Mouse (Mus musculus) hindbrain, embryonic 10.5 days (tissue): ENCODE data around the gene Cog7. TPM values are rescaled to one million over a fixed set of nuclear protein-coding genes. Genes with fewer than 3 reads are reported as not detected.

ENCODE experiments used
- DNase-seq: peaks from one replicate; pipeline ENCODE4 v3.0.0-alpha.2; 2017; ENCODE audit warnings: low spot score
- H3K27ac ChIP-seq: fragments of 300-500 bp; sonication (generic); 2 replicates; pipeline ENCODE4 v1.5.1; 2016; ENCODE audit warnings: mild to moderate bottlenecking, moderate library complexity
- H3K27me3 ChIP-seq: fragments of 300-500 bp; sonication (generic); 2 replicates; pipeline ENCODE4 v1.6.1; 2016; ENCODE audit warnings: mild to moderate bottlenecking; ENCODE audit not compliant: poor library complexity, insufficient read depth, severe bottlenecking
- H3K36me3 ChIP-seq: fragments of 300-500 bp; sonication (generic); 2 replicates; pipeline ENCODE4 v1.6.1; 2016; ENCODE audit warnings: mild to moderate bottlenecking, moderate library complexity
- H3K4me1 ChIP-seq: fragments of 300-500 bp; sonication (generic); replicated peaks from 2 replicates; pipeline ENCODE4 v1.6.1; 2016; ENCODE audit warnings: mild to moderate bottlenecking
- H3K4me3 ChIP-seq: fragments of 300-500 bp; sonication (generic); 2 replicates; pipeline ENCODE4 v1.5.1; 2016; ENCODE audit warnings: mild to moderate bottlenecking, moderate library complexity
- H3K9me3 ChIP-seq: fragments of 300-500 bp; sonication (generic); 2 replicates; pipeline ENCODE4 v1.6.1; 2016; ENCODE audit warnings: mild to moderate bottlenecking, moderate library complexity
- WGBS: fragments of 180-500 bp; shearing (Covaris S2); methylation state at CpG from one replicate; pipeline ENCODE4 v1.1.7; 2016; 5-methylcytosine and 5-hydroxymethylcytosine counted together
- polyA plus RNA-seq: library from polyadenylated mRNA; unstranded; fragments of >200 nt; fragmentation: Nextera tagmentation; extraction: Ambion mirVana; gene quantifications from 2 replicates; pipeline ENCODE4 v1.2.1, GENCODE M21; 2016

Gene Cog7
- 21.0 and 23.2 TPM in 2 replicates for polyA plus RNA-seq

GRCm38 (mm10) chr7:121981307-121981871 lies at the start of gene Cog7:
Cog7 (minus strand) TSS chr7:121981711.
- Histone ChIP-seq H3K9me3 (no peaks in the 10 kb centered on the region), H3K4me1 (peaks cover 13% of the 10 kb centered on the region), H3K27ac (peak within 1 kb of the TSS; percentile 89), H3K27me3 (no peaks in the 10 kb centered on the region), H3K4me3 (peak within 1 kb of the TSS; percentile 80), H3K36me3 (peaks cover 13% of the 10 kb centered on the region; the same call in 1 of the 2 replicates)
- peak; percentile 91 for DNase-seq
- under 1% methylated on average over 55 of the region's 55 CpGs for whole genome bisulfite sequencing

GRCm38 (mm10) chr7:122022131-122022530 lies 40.6 kb upstream of the Cog7 start:
- H3K36me3 ChIP-seq = peaks cover 12% of the 10 kb centered on the region
- no peaks in the 10 kb centered on the region for H3K27me3 ChIP-seq
- peaks cover 23% of the 10 kb centered on the region for H3K4me1 ChIP-seq
- no peak overlapping the region for H3K27ac ChIP-seq
- whole genome bisulfite sequencing = 97% methylated on average over 2 of the region's 2 CpGs
- H3K4me3 ChIP-seq = no peak overlapping the region
- H3K9me3 ChIP-seq = no peaks in the 10 kb centered on the region
- DNase-seq = no peak

GRCm38 (mm10) chr7:122020667-122021354 lies 39.3 kb upstream of the Cog7 start, which contains the start of gene Gga2:
Gga2 (minus strand) TSS chr7:122021222.
- H3K4me1 ChIP-seq = peaks cover 31% of the 10 kb centered on the region
- peak; percentile 90 for DNase-seq
- H3K27ac ChIP-seq = peak within 1 kb of the TSS; percentile 95
- no peaks in the 10 kb centered on the region for H3K9me3 ChIP-seq
- WGBS = under 1% methylated on average over 50 of the region's 50 CpGs
- peak within 1 kb of the TSS; percentile 86 for H3K4me3 ChIP-seq
- no peaks in the 10 kb centered on the region for H3K27me3 ChIP-seq
- peaks cover 18% of the 10 kb centered on the region for H3K36me3 ChIP-seq

- peak; percentile 38 for DNase-seq
- 4% methylated on average over 6 of the region's 6 CpGs for WGBS
These were observed 38.8 kb upstream of the Cog7 start for GRCm38 (mm10) chr7:122020273-122020666.

GRCm38 (mm10) chr7:122018978-122019377 lies 37.5 kb upstream of the Cog7 start:
- Histone ChIP-seq H3K9me3 (no peaks in the 10 kb centered on the region), H3K4me1 (peaks cover 46% of the 10 kb centered on the region), H3K27ac (peak overlapping the region; percentile 2), H3K4me3 (peak overlapping the region; percentile 86), H3K27me3 (no peaks in the 10 kb centered on the region), H3K36me3 (peaks cover 26% of the 10 kb centered on the region)
- 87% methylated on average over 7 of the region's 7 CpGs for WGBS
- no peak for DNase-seq

More at GRCm38 (mm10) chr7:122020273-122020666, 38.8 kb upstream of the Cog7 start:
- Histone ChIP-seq H3K9me3 (no peaks in the 10 kb centered on the region), H3K4me1 (peaks cover 36% of the 10 kb centered on the region), H3K27ac (peak overlapping the region; percentile 95), H3K36me3 (peaks cover 20% of the 10 kb centered on the region), H3K4me3 (peak overlapping the region; percentile 86), H3K27me3 (no peaks in the 10 kb centered on the region)

GRCm38 (mm10) chr7:122018247-122018646 lies 36.7 kb upstream of the Cog7 start:
- H3K9me3 ChIP-seq = no peaks in the 10 kb centered on the region
- peak overlapping the region; percentile 86; the same call in 1 of the 2 replicates for H3K4me3 ChIP-seq
- no peaks in the 10 kb centered on the region for H3K27me3 ChIP-seq
- no peak for DNase-seq
- 78% methylated on average over 3 of the region's 3 CpGs for WGBS
- peak overlapping the region; percentile 2; the same call in 1 of the 2 replicates for H3K27ac ChIP-seq
- peaks cover 46% of the 10 kb centered on the region for H3K4me1 ChIP-seq
- peaks cover 27% of the 10 kb centered on the region for H3K36me3 ChIP-seq

GRCm38 (mm10) chr7:122015734-122016133 lies 34.2 kb upstream of the Cog7 start:
- WGBS = 62% methylated on average over 10 of the region's 10 CpGs
- DNase-seq = peak; percentile 43

GRCm38 (mm10) chr7:122015105-122015504 lies 33.6 kb upstream of the Cog7 start:
- no peaks in the 10 kb centered on the region for H3K27me3 ChIP-seq
- peak overlapping the region; percentile 23 for H3K4me3 ChIP-seq
- H3K9me3 ChIP-seq = no peaks in the 10 kb centered on the region
- DNase-seq = peak; percentile 37
- WGBS = 64% methylated on average over 8 of the region's 8 CpGs
- H3K36me3 ChIP-seq = peaks cover 58% of the 10 kb centered on the region
- H3K4me1 ChIP-seq = peaks cover 43% of the 10 kb centered on the region
- peak overlapping the region; percentile 78 for H3K27ac ChIP-seq

More at GRCm38 (mm10) chr7:122015734-122016133, 34.2 kb upstream of the Cog7 start:
- Histone ChIP-seq H3K27ac (peak overlapping the region; percentile 78), H3K9me3 (no peaks in the 10 kb centered on the region), H3K4me1 (peaks cover 46% of the 10 kb centered on the region), H3K4me3 (peak overlapping the region; percentile 23; the same call in 1 of the 2 replicates), H3K36me3 (peaks cover 52% of the 10 kb centered on the region), H3K27me3 (no peaks in the 10 kb centered on the region)

- no peaks in the 10 kb centered on the region for H3K27me3 ChIP-seq
- H3K4me3 ChIP-seq = no peak overlapping the region
- DNase-seq = no peak
- no peaks in the 10 kb centered on the region for H3K9me3 ChIP-seq
- no peak overlapping the region for H3K27ac ChIP-seq
- 89% methylated on average over 10 of the region's 10 CpGs for WGBS
- peaks cover 71% of the 10 kb centered on the region for H3K36me3 ChIP-seq
- H3K4me1 ChIP-seq = peaks cover 23% of the 10 kb centered on the region
These were observed 31.4 kb upstream of the Cog7 start for GRCm38 (mm10) chr7:122012949-122013348.

- Histone ChIP-seq H3K4me1 (peaks cover 23% of the 10 kb centered on the region), H3K4me3 (no peak overlapping the region), H3K9me3 (no peaks in the 10 kb centered on the region), H3K27ac (no peak overlapping the region), H3K27me3 (no peaks in the 10 kb centered on the region), H3K36me3 (peaks cover 74% of the 10 kb centered on the region)
- WGBS = 93% methylated on average over 4 of the region's 4 CpGs
- no peak for DNase-seq
These were observed 30.9 kb upstream of the Cog7 start for GRCm38 (mm10) chr7:122012370-122012769.

- no peak for DNase-seq
- H3K4me3 ChIP-seq = no peak overlapping the region
- no peaks in the 10 kb centered on the region for H3K27me3 ChIP-seq
- no peaks in the 10 kb centered on the region for H3K9me3 ChIP-seq
- no peaks in the 10 kb centered on the region for H3K4me1 ChIP-seq
- 78% methylated on average over 8 of the region's 8 CpGs for WGBS
- no peak overlapping the region for H3K27ac ChIP-seq
- H3K36me3 ChIP-seq = peaks cover 98% of the 10 kb centered on the region
These were observed 18.9 kb upstream of the Cog7 start for GRCm38 (mm10) chr7:122000396-122000795.

GRCm38 (mm10) chr7:121995961-121996360 lies 14.4 kb upstream of the Cog7 start:
- no peak for DNase-seq

GRCm38 (mm10) chr7:121975031-121975430 lies 6.5 kb downstream of the Cog7 start:
- DNase-seq = peak; percentile 46
- Histone ChIP-seq H3K4me3 (no peak overlapping the region), H3K9me3 (no peaks in the 10 kb centered on the region), H3K27me3 (no peaks in the 10 kb centered on the region), H3K4me1 (no peaks in the 10 kb centered on the region), H3K27ac (no peak overlapping the region), H3K36me3 (peaks cover 44% of the 10 kb centered on the region)
- 51% methylated on average over 4 of the region's 4 CpGs for WGBS

More at GRCm38 (mm10) chr7:121995961-121996360, 14.4 kb upstream of the Cog7 start:
- Histone ChIP-seq H3K27me3 (no peaks in the 10 kb centered on the region), H3K9me3 (no peaks in the 10 kb centered on the region), H3K36me3 (peaks cover 99% of the 10 kb centered on the region), H3K27ac (no peak overlapping the region), H3K4me1 (no peaks in the 10 kb centered on the region), H3K4me3 (no peak overlapping the region)
- 87% methylated on average over 5 of the region's 5 CpGs for WGBS
